Mouse (Mus musculus) spleen, postnatal 36 days (tissue): Measurements from ENCODE around the gene Rab3gap2.

Source experiments
- DNase-seq, 2 experiments: peaks; one replicate each; pipeline ENCODE4 v3.0.0; 2022; ENCODE audit warnings: low spot score in 2 of 2, mixed read lengths in 1 of 2

Rab3gap2 gene

DNA sequence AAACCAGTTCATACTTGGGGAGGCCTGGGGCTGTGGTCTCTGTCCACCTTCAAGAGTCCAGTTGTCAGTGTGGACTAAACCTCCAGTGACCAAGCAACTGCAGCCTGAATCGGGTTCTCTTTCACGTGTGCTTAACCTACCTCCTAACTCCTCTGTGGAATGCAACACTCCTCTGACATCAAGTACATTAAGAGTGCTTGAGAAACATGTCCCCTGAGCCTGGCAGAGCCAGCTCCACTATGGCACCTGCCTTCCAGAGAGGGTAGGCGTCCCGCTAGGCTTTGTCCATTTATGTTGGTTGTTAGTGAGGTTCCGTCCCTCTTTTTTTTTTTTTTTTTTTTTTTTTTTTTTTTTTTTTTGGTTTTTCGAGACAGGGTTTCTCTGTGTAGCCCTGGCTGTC lies 23.0 kb downstream of the Rab3gap2 start:
- DNase-seq = no peak

DNA sequence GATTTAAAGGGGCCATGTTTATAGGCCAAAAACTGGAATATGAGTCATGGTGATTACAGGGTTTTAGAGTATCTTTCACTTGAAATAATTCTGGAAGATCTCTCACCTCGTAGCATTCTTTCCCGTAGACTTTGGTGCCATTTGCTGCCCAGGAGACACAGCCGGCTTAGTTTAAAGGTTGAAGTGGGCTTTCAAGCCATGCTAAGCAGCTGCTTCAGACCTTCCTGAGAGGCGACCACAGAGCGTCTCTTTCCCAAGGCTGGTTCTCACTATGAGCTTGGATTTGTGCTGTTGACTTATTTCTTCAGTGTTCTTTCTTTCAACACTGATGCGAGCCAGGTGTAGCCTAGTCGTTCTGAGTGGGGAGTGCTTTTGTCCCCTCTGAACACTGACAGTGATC lies 23.8 kb downstream of the Rab3gap2 start:
- no peak for DNase-seq

DNA sequence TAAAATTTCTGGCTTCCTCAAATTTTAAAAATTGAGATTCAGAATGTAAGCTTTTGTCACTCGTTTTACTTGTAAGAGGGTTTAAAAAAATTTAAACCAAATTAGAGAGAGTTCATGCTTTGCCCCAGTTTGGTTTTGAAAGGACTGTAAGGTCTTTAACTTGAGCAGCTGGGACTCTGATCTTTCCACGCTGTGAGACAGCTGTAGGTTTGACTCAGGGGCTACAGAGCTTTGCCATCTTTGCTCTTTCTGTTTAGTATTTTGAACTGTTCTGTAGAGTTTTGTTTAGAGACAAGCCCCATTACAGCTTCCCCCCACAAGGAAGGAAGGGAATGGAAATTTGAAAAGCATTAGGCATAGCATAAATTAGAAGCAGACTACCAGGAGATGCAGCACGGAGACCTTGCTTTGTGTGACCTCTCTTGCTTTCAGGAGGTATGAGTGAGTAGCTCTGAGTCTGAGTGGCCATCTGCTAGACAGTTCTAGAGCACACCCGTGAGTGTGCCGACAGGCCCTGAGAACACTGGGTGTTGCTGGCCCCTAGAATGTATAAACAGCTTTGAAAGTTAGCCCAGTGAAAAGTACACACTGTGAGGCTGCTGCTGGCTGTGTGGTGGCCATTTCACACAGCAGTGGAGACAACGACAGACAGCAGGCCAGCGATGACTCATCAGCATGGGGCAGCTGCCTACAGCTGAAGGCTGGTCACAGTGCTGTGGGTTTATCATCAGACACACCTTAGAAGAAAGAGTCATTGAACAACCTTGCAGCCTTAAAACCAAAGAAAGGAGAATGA lies 25.7 kb downstream of the Rab3gap2 start:
- DNase-seq = no peak

DNA sequence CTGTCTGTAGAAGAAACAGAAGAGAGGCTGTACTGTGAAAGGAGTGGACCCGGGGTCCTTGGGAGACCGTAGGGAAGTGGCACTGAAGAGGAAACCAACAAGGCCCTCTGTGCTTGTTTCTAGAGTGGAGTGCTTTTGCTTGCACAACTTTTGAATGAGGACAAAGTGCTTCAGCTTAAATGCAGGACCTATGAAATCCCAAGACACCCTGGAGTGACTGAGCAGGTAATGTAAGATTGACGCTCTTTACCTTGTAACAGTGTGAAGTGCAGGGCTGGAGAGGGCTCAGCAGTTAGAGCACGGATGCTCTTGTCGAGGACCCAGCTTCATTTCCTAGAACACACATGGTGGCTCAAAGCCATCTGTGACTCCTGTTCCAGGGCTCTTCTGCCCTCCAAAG lies 31.9 kb downstream of the Rab3gap2 start:
- no peak for DNase-seq

DNA sequence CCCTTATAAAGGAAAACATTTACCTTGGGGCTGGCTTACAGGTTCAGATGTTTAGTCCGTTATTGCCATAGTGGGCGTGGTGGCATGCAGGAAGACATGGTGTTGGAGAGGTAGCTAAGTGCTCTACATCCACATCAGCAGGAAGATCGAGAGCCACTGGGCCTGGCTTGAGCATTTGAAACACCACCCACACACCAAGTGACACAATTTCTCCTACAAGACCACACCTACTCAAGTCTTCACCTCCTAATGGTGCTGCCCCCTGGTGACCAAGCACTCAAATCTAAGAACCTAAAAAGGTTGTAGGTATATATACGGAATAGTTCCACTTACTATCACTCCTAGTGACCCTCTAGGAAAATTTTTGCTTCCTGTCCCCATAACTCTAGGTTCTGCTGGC lies 32.6 kb downstream of the Rab3gap2 start:
- no peak for DNase-seq

DNA sequence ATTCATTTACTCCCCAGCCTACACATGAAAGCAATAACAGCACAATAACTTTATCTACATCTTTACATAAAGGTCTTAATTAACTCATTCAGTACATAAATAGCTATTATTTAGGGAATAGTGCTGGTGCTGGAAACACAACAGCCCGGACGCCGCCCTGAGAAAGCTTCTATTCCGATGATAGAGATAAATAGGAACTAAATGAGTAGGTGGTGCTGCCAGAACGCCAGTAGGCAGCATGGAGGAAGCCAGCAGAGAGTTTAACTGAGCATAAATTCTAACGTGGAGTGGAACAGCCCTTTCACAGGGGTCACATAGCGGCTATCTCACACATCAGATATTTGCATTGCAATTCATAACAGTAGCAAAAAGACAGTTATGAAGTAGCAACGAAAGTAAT lies 39.1 kb downstream of the Rab3gap2 start:
- DNase-seq = no peak

DNA sequence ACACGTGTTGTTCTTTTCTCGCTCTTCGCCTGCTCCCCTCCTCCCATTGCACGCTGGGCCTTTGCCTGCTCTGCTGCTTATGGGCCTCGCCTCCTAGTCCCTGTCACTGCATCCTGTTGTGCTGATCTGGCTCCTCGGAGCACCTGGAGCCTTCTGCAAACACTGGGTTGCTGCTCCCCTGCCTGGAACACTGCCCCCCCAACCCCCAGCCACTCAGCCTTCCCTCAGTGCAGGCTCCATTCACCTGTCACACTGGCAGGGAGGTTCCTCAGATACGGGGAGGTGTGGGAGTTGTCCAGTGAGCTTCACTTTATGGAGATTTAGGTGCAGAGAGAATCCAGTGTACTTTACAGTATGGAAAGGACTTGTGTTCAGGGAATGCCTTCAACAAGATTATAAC lies 41.5 kb downstream of the Rab3gap2 start:
- DNase-seq = no peak

DNA sequence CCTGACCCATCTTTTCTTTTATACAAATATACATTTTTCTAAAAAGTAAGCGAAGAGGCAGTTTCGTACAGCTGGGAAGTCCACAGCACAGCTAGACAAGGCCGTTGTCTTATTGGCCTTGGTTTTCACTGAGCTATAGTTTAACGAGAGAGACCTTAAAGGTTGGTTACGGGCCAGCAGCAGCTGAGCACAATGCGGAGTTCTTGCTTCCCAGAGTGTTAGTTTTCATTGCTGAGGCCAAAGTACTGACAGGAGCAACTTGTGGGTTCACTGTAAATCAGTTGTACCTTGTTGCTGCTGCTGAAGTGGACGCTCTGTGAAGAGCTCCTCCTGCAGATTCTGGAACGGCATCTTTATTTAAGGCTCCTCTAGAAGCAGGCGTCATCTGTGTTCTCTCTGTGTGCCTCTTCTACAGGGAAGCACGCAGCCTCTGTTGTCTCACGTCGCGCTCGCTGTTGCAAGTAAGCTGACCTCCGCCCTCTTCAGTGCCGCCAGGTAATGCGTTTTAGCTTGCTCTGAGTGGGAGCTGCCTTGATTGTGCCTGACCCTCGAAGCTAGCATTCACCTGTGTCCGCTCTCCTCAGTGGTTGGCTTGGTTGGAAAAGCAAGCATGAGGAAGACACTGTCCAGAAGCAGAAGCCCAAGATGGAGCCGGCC lies 43.6 kb downstream of the Rab3gap2 start:
- DNase-seq = no peak

DNA sequence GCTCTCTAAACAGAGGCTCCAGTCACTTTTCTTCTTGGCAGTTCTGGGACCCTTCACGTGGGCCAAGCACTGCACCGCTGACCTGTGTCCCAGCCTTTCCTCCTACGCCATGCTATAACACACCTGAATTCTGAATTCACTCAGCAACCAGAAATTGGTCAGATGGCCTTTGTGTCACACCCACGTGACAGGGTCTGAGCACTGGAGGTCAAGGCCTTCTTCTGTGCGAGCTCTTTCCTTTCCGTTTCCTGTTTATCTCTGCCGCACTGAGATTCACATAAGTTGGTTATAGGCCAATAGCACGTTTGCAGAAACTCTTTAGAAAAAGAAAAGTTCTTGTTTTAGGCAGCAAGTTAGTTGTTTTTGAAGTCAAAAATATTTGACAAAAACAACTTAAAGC lies 44.8 kb downstream of the Rab3gap2 start:
- no peak for DNase-seq

DNA sequence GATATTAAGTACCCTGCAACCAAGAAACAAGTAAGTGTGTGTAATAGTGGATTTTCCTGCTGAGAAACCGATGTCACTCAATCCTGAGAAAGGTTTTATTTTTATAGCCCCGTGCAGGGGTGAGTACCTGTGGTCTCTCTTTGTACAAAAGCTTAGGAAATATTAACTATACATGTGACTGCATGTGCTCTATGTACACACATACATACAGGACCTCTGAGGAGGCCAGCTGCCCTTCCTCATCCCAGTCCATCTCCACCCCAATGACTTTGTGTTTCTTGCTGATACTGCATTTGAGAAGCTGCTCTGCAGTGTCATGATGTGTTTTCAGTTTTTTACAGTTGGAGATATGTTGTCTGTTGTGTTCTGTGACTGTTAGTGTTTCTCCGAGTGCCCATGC lies 48.4 kb downstream of the Rab3gap2 start:
- DNase-seq = no peak

DNA sequence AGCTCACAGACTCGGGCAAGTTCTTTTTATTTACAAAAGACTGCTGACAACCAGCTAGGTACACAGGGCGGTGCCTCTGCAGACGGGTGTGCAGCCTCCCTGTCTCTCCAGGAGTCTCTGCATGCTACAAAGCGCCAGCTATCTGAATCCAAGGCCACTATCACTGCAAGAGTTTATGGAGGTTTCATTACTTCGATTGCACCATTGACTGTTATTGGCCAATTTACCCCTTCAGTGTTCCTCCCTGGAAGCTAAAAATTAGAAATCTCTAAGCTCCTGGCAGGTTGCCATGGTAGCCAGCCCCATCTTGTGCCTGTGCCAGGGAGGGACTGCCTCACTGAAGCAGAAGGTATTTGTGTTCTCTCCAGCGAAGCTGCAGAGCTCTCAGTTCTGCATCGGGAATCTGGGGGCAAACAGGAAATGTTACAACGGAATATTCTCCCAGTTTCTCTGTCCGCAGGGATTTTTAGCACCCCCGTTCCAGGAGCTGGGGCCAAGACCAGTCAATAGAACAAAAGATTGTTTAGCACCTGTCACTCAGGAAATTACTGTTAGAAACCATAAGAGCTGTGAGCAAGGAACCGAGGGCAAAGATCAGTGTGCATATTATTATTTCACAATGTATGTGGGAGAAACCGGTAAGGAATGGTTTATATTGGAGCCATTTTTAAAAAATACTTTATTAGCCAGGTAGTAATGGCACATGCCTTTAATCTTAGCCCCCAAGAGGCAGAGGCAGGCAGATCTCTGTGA lies 49.4 kb downstream of the Rab3gap2 start:
- DNase-seq = no peak

DNA sequence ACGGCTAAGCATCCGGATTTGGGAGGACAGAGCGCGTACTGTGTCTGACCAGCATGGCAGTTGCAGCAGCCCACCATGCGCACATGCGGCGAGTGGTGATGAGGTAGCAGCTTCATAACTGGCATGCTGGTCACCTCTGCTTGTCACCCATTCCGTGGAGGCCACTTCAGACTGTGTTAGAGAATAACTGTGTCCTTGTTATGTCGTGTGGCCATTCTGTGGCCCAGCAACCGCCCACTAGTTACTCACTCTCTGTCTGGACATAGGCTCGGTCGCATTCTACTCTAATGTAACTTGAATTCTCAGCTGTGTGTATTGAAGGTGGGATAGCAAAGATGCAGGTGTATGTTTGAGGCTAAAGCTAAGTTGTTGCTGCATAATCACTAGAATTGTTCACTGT lies 51.4 kb downstream of the Rab3gap2 start:
- DNase-seq = no peak

DNA sequence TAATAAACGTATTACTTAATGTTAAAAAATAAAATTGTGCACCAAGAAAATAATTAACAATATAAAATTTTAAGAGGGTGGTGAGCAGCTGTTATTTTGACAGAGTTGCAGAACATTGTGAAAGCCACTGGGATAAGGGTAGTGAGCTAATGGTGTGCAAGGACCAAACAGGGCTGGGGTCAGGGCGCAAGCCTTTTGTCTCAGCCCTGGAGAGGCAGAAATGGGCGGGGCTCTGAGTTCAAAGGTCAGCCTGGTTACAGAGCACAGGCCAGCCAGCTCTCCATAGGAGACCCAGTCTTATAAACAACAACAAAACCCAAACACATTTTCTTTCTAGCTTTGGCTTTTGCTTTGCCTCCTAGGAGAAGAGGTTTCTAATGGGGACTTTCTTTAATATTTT lies 52.8 kb downstream of the Rab3gap2 start:
- no peak for DNase-seq

DNA sequence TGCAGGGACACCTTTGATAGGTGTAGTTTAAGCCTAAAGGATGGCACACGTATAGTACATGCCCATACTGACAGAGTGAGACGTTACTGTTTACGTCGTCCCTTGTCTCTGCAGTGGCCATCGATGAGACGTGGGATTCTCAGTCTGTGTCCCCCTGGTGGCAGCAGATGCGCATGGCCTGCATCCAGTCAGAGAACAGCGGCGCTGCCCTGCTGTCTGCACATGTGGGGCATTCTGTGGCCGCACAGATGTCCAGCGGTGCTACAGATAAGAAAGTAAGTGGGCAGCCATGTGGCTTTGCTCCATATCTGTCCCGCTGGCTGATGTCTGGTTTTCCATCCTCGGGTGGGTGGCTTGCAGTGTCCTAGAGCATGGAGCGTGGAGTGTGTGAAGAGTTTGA lies 58.6 kb downstream of the Rab3gap2 start:
- DNase-seq = no peak

DNA sequence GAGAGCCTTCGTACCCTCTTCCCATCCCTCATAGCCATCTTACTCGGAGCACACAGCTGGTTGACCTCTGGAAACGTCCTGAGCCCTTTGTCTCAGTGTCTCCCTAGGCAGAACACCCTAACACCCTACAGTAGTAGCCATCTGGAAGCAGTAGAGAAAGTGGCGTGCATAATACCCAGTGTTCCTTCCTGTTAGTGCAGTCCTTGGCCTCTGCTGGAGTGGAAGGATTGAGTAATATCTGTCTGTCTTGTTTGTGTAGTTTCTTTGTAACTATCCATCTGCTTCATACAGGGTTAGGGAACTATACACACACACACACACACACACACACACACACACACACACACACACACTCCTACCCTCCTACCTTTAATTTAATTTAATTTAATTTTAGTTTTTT lies 64.8 kb downstream of the Rab3gap2 start:
- no peak for DNase-seq

DNA sequence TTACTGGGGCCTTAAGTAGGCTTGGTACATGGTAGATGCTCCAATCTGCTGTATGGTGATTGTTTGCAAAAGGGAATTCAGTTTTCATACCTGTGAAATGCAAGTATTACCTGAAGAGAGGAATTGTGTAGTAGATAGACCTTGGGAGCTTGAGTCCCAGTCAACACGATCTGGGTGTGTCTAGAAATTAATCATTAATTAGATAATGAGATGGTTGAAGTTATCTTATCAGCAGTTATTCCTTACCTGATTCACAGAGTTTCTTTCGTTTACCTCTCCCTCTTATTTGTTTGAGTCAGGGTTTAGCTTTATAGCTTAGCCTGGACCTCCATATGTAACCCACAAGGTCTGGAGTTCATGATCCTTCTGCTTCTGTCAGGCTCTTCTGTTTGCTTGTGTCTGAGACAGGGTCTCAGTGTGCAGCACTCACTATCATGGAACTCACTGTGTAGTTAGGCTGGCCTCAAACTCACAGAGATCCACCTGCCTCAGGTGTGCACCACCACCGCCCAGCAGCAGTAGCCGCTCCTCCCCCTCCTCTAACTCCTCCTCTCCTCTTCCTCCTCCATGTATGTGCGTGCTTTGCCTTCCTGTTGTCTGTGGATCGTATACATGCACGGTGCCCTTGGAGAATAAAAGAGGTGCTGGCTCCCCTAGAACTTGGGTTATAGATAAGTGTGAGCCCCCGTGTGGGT lies 66.6 kb downstream of the Rab3gap2 start:
- DNase-seq = no peak

DNA sequence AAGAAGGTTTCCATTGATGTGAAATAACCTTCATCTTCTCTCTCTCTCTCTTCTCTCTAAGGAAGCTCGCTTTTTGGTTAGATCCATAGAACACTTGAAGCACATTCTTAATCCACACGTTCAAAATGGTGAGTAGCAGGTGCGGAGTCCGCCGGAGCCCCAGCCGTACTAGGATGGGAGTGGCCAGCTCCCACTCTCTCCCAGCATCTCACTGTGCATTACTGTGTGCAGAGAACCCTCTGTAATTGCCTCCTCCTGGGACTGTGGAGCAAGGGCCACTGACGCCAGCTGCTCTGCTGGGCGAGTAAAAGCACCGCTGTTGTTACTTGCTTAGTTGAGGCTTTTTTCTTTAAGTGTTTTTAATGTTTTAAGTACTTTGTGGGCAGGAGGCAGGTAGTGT lies 67.5 kb downstream of the Rab3gap2 start:
- no peak for DNase-seq

DNA sequence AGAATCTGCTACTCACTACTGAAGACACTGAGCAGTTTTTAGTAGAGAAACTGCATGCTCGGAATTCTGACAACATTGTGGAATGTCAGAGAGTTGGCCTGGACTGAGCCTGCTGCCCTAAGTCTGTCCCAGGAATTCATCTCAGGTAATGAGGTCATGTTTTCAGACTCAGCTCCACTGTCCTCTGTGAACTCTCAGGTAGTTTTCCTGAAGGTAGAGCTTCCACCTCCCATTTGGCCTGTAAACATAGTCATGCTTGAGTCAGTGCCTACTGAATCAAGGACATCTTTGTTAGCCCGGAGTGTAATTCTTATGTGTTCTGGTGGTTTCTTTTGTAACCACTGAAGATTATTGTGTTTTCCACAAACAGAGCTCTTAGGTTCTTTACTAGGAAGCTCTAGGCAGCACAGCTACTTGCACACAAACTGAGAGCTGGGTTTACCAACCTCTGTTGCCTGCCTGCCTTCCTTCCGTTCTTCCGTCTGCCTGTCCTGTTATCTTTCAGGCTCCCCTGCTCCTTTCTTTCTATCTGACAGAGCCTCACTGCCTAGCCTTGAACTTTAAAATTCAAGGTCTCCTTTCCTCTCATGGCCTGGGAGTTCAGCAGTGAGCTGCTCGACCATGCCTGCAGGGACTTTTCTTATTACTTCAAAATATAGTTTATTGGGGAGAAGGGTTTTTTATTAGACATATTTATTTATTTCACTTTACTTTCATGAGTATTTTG lies 71.1 kb downstream of the Rab3gap2 start:
- no peak for DNase-seq

DNA sequence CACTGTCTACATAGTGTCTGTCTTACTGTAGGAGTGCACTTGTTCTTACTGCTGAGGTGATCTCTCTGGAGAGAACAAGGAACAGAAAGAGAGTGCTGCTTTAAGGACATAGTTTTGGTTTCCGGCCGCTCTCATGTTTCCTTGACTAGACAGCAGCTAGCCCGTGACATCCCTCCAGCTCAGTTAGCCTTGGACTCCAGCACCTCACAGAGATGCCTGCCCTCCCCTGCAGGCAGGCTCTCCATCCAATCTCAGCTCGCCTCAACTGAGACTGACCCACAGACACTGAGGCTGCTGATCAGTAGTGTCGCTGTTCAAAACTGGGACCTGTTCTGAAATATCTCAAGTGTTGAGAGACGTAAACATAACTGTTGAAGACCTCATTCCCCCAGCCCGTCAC lies 72.1 kb downstream of the Rab3gap2 start:
- DNase-seq = no peak

DNA sequence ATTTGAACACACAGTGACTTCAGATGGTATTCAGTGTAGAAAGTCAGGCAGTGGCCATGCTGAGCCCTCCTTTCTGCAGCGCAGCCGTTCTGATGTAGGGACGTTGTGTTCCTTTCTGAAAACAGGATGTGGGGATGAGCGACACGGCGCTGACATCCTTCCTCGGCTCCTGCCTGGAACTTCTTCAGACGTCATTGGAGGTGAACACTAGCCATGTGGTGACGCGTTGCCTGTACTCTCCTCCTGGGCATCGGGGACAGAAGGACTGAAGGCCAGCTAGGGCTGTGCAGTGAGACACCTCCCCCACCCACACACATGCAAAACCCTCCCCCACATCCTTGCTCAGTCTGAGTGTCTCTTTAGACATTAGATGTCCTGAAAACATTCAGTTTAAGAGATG lies 73.1 kb downstream of the Rab3gap2 start:
- no peak for DNase-seq

DNA sequence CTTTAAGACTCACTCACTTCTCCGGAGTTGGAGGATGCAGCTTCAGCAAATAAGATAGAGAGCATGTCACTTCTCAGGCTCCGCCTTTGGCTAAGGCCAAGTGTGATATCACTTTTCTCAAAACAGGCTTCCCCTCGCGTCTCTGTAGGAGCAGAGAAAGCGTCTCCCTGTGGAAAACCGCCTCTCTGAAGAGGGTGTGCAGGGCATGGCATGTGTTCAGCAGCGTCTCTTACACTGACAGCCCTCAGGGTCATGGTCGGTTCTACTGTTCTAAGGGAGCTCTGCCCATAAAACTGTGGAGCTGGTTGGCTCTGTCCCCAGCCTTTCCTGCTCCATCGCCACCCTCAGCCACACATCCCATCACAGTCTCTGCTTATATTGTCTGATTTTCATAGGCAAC lies 75.4 kb downstream of the Rab3gap2 start:
- DNase-seq = no peak

DNA sequence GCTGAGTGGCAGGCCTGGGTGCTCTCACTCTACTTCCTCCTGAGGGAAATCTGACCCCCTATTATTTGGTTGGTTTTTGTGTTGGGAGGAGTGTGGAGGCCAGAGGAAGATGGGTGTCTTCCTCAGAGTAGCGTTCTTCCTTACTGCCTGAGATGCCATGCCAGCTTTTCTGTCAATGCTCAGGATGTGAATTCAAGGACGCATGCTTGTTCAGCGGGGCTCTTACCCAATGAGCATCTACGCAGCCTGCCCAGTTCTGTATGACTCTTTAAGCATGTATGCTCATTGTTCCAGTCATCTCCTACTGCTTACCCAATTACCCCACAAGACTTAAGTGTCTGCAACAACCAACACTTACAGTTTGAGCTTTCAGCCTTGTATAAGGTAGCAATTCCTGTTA lies 76.7 kb downstream of the Rab3gap2 start:
- no peak for DNase-seq
